Comparison of ENCODE assay signal across 9 mouse cellular contexts in the genomic region with DNA sequence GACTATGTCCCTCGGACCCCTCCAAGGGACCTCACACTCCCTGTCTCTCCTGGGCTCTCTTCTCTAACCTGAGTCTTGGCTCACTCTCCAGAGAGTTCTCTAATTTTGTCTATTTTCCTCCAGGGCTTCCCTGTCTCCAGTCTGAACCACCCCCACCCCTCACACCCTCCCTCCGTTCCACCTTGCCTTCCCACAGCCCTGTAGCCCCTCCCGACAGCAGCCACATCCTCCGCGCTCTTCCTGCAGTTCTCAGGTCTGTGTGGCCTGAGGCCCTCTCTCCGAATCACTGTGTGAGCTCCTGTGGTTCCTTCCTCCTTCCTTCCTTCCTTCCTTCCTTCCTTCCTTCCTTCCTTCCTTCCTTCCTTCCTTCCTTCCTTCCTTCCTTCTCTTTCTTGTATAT. TPM values are rescaled to one million over a fixed set of nuclear protein-coding genes. Genes with fewer than 3 reads are reported as not detected.
DNase-seq lines count a peak whose midpoint lies in the region; ATAC-seq and TF ChIP-seq lines count a peak whose summit lies in the region.
"Had no signal": no experiment of that assay in that cellular context is flagged by ENCODE, and none has a peak within 500 bp of the region (broad histone marks: within the 10 kb centered on the region; RNA-seq: fewer than 3 reads in every experiment).

No protein-coding gene starts in this region.

- no peak for ATAC-seq in heart, embryonic 15.5 days (replicated peaks; ENCODE audit: insufficient number of reproducible peaks, insufficient read depth, low FRiP score, low read depth)
- no peak for ATAC-seq in embryonic facial prominence, embryonic 11.5 days (replicated peaks; ENCODE audit: insufficient number of reproducible peaks, low FRiP score, low TSS enrichment, low read depth)
- ATAC-seq in midbrain, embryonic 12.5 days (ENCODE audit: low FRiP score, low read depth), result no peak

- peak overlapping the region; percentile 15; the same call in 1 of the 2 replicates for H3K9ac ChIP-seq in heart, embryonic 15.5 days
- H3K9ac ChIP-seq in embryonic facial prominence, embryonic 11.5 days (replicated peaks; ENCODE audit: low read length), result 0 out of 2 replicates have a peak overlapping the region, but pooled peaks have one; percentile 15
- H3K9ac ChIP-seq in midbrain, embryonic 12.5 days (replicated peaks), result peak overlapping the region; percentile 24; the same call in 1 of the 2 replicates
- H3K9ac ChIP-seq: neural tube, embryonic 12.5 days had no signal

- H3K27me3 ChIP-seq in heart, embryonic 15.5 days, result no peaks in the 10 kb centered on the region
- H3K27me3 ChIP-seq in C2C12 (ENCODE audit: control insufficient read depth, insufficient read depth, insufficient read length), result no peaks in the 10 kb centered on the region
- H3K27me3 ChIP-seq in embryonic facial prominence, embryonic 11.5 days (ENCODE audit: control insufficient read depth, insufficient read depth, low read length), result no peaks in the 10 kb centered on the region
- no peaks in the 10 kb centered on the region for H3K27me3 ChIP-seq in midbrain, embryonic 12.5 days
- H3K27me3 ChIP-seq: neural tube, embryonic 12.5 days had no signal

- WGBS in heart, embryonic 15.5 days, result 55% methylated on average over 6 of the region's 6 CpGs
- 30% methylated on average over 6 of the region's 6 CpGs for WGBS in embryonic facial prominence, embryonic 11.5 days
- 37% methylated on average over 6 of the region's 6 CpGs for WGBS in midbrain, embryonic 12.5 days

- H3K36me3 ChIP-seq in heart, embryonic 15.5 days, result no peaks in the 10 kb centered on the region
- no peaks in the 10 kb centered on the region for H3K36me3 ChIP-seq in C2C12 (ENCODE audit: control insufficient read depth, insufficient read depth)
- H3K36me3 ChIP-seq in embryonic facial prominence, embryonic 11.5 days (replicated peaks; ENCODE audit: control insufficient read depth, insufficient read depth, low read depth, low read length), result no peaks in the 10 kb centered on the region
- H3K36me3 ChIP-seq in midbrain, embryonic 12.5 days, result no peaks in the 10 kb centered on the region
- H3K36me3 ChIP-seq: neural tube, embryonic 12.5 days had no signal

- H3ac ChIP-seq in C2C12 (ENCODE audit: control insufficient read depth, insufficient read length, low read depth), result peak overlapping the region; percentile 22

- no peaks in the 10 kb centered on the region for H3K9me3 ChIP-seq in heart, embryonic 15.5 days (replicated peaks)
- no peaks in the 10 kb centered on the region for H3K9me3 ChIP-seq in embryonic facial prominence, embryonic 11.5 days (replicated peaks; ENCODE audit: control insufficient read depth, low read length)
- no peaks in the 10 kb centered on the region for H3K9me3 ChIP-seq in midbrain, embryonic 12.5 days
- H3K9me3 ChIP-seq: neural tube, embryonic 12.5 days had no signal

- peaks cover 22% of the 10 kb centered on the region for H3K4me1 ChIP-seq in heart, embryonic 15.5 days (replicated peaks)
- peaks cover 17% of the 10 kb centered on the region for H3K4me1 ChIP-seq in embryonic facial prominence, embryonic 11.5 days (ENCODE audit: control insufficient read depth, insufficient read depth, low read length)
- peaks cover 16% of the 10 kb centered on the region for H3K4me1 ChIP-seq in midbrain, embryonic 12.5 days

- no peaks in the 10 kb centered on the region for H3K79me2 ChIP-seq in C2C12 (ENCODE audit: control insufficient read depth, insufficient read depth)

- no peaks in the 10 kb centered on the region for H3K79me3 ChIP-seq in C2C12 (ENCODE audit: low read depth)

- TF ChIP-seq CTCF in C2C12 (IDR thresholded peaks at IDR 0.05; ENCODE audit: control insufficient read depth, insufficient read depth, insufficient read length), result no peak

- H3K4me2 ChIP-seq in heart, embryonic 15.5 days, result no peak overlapping the region
- H3K4me2 ChIP-seq in embryonic facial prominence, embryonic 11.5 days (ENCODE audit: low read depth, low read length), result no peak overlapping the region
- no peak overlapping the region for H3K4me2 ChIP-seq in midbrain, embryonic 12.5 days (replicated peaks)
- H3K4me2 ChIP-seq: neural tube, embryonic 12.5 days had no signal

- no peak for DNase-seq in heart, postnatal 14 days
- no peak for DNase-seq in embryonic facial prominence, embryonic 11.5 days (ENCODE audit: low spot score)
- no peak for DNase-seq in thymus, adult 18-20 months
- DNase-seq in ovary, postnatal 36 days (ENCODE audit: low spot score), result no peak
- DNase-seq: thymus, postnatal 14 days had no signal

- intact Hi-C loops in heart, postnatal 14 days (cut with DNase I), result no loop called here

- peak overlapping the region; percentile 67 for H3K27ac ChIP-seq in heart, embryonic 15.5 days
- H3K27ac ChIP-seq in embryonic facial prominence, embryonic 11.5 days (replicated peaks; ENCODE audit: low read depth, low read length), result no peak overlapping the region; the same call in 1 of the 2 replicates
- no peak overlapping the region for H3K27ac ChIP-seq in midbrain, embryonic 12.5 days (replicated peaks)
- H3K27ac ChIP-seq: neural tube, embryonic 12.5 days had no signal

- no peak overlapping the region for H3K4me3 ChIP-seq in heart, embryonic 15.5 days
- H3K4me3 ChIP-seq in C2C12 (ENCODE audit: insufficient read depth, poor library complexity, severe bottlenecking), result no peak overlapping the region
- H3K4me3 ChIP-seq in embryonic facial prominence, embryonic 11.5 days (ENCODE audit: low read depth, low read length), result no peak overlapping the region
- no peak overlapping the region for H3K4me3 ChIP-seq in midbrain, embryonic 12.5 days
- H3K4me3 ChIP-seq: neural tube, embryonic 12.5 days had no signal

TF ChIP-seq in C2C12, 6 proteins besides CTCF, POLR2A, EP300 and RAD21:
- TF ChIP-seq USF1 (IDR thresholded peaks at IDR 0.05; ENCODE audit: low read depth) (no peak), MAX (IDR thresholded peaks at IDR 0.05) (no peak), MYOD1 (IDR thresholded peaks at IDR 0.05; ENCODE audit: control insufficient read depth, insufficient read length, low read depth) (no peak), MYOG (IDR thresholded peaks at IDR 0.05; ENCODE audit: control insufficient read depth, extremely low read depth, insufficient read length) (no peak), CEBPB (IDR thresholded peaks at IDR 0.05; ENCODE audit: low read depth) (no peak), FOSL1 (IDR thresholded peaks at IDR 0.05; ENCODE audit: insufficient read depth, low read length, poor library complexity, severe bottlenecking) (no peak)
TF ChIP-seq in C2C12: peak in this region for 0.

RNA-seq across cellular contexts. Expression of a gene that starts 22.8 kb away (rescaled TPM):
- polyA plus RNA-seq in heart, embryonic 15.5 days (2015; fragmentation: Nextera tagmentation; extraction: Ambion mirVana), result 8.9 and 13.8 TPM in 2 replicates
- 10 to 100 TPM; 53.2 to 53.9 TPM for total RNA-seq in heart, postnatal 14 days (2021)
- polyA plus RNA-seq in C2C12 (2012; fragmentation: generic; extraction: Trizol), result 11.0 TPM
- polyA plus RNA-seq in embryonic facial prominence, embryonic 11.5 days (2014; fragmentation: Nextera tagmentation; extraction: Ambion mirVana), result 52.2 and 55.1 TPM in 2 replicates
- polyA plus RNA-seq in midbrain, embryonic 12.5 days (2016; fragmentation: Nextera tagmentation; extraction: Ambion mirVana), result 14.5 and 14.9 TPM in 2 replicates
